Mouse (Mus musculus): ENCODE data around the gene Dhrs11. TPM values are rescaled to one million over a fixed set of nuclear protein-coding genes. Genes with fewer than 3 reads are reported as not detected.
"Not testable (repeated sequence)": the region's sequence is repeated elsewhere in the genome, so short reads cannot be mapped to it uniquely, and the experiment has no call there.

Gene Dhrs11
- polyA plus RNA-seq, 1 experiment from 2014 or later: 13.9 TPM

GRCm38 (mm10) chr11:84868786-84869259, 40.0 kb upstream of the Dhrs11 start:
- no peak for DNase-seq (ENCODE audit: low spot score)
- H3K4me1 ChIP-seq (ENCODE audit: control insufficient read depth, insufficient read depth, low read length): peaks cover 6% of the 10 kb centered on the region

GRCm38 (mm10) chr11:84867586-84867985, 38.8 kb upstream of the Dhrs11 start:
- Histone ChIP-seq H3K27ac (replicated peaks; ENCODE audit: low read depth, low read length) (no peak overlapping the region), H3K9ac (ENCODE audit: low read length) (no peak overlapping the region), H3K27me3 (ENCODE audit: control insufficient read depth, insufficient read depth, low read length) (no peaks in the 10 kb centered on the region), H3K9me3 (ENCODE audit: control insufficient read depth, low read length) (no peaks in the 10 kb centered on the region), H3K4me1 (ENCODE audit: control insufficient read depth, insufficient read depth, low read length) (peaks cover 6% of the 10 kb centered on the region), H3K4me2 (ENCODE audit: low read depth, severe bottlenecking) (0 out of 2 replicates have a peak overlapping the region, but pooled peaks have one; percentile 16), H3K36me3 (ENCODE audit: control insufficient read depth, insufficient read depth, low read length) (no peaks in the 10 kb centered on the region), H3K4me3 (ENCODE audit: low read depth, low read length) (no peak overlapping the region)
- 90% methylated on average over 2 of the region's 2 CpGs for WGBS
- ATAC-seq (ENCODE audit: insufficient number of reproducible peaks, low FRiP score, low TSS enrichment, low read depth) (no peak), DNase-seq (ENCODE audit: low spot score) (no peak)

More at GRCm38 (mm10) chr11:84868786-84869259, 40.0 kb upstream of the Dhrs11 start:
- H3K9me3 ChIP-seq (ENCODE audit: control insufficient read depth, low read length): no peaks in the 10 kb centered on the region
- H3K36me3 ChIP-seq (ENCODE audit: control insufficient read depth, insufficient read depth, low read length): no peaks in the 10 kb centered on the region
- ATAC-seq (ENCODE audit: insufficient number of reproducible peaks, low FRiP score, low TSS enrichment, low read depth): no peak
- peak overlapping the region; percentile 84 for H3K4me2 ChIP-seq (ENCODE audit: low read depth, severe bottlenecking)
- no peak overlapping the region for H3K27ac ChIP-seq (replicated peaks; ENCODE audit: low read depth, low read length)
- H3K27me3 ChIP-seq (ENCODE audit: control insufficient read depth, insufficient read depth, low read length): no peaks in the 10 kb centered on the region
- H3K9ac ChIP-seq (ENCODE audit: low read length): peak overlapping the region; percentile 89
- WGBS: 18% methylated on average over 7 of the region's 7 CpGs
- H3K4me3 ChIP-seq (ENCODE audit: low read depth, low read length): peak overlapping the region; percentile 88

GRCm38 (mm10) chr11:84865268-84865667, 36.5 kb upstream of the Dhrs11 start:
- 59% methylated on average over 2 of the region's 2 CpGs for WGBS
- ATAC-seq (ENCODE audit: insufficient number of reproducible peaks, low FRiP score, low TSS enrichment, low read depth): no peak
- no peak overlapping the region for H3K27ac ChIP-seq (replicated peaks; ENCODE audit: low read depth, low read length)
- no peaks in the 10 kb centered on the region for H3K9me3 ChIP-seq (ENCODE audit: control insufficient read depth, low read length)
- DNase-seq (ENCODE audit: low spot score): no peak
- no peak overlapping the region for H3K9ac ChIP-seq (ENCODE audit: low read length)
- no peak overlapping the region for H3K4me2 ChIP-seq (ENCODE audit: low read depth, severe bottlenecking)
- no peaks in the 10 kb centered on the region for H3K27me3 ChIP-seq (ENCODE audit: control insufficient read depth, insufficient read depth, low read length)
- no peak overlapping the region for H3K4me3 ChIP-seq (ENCODE audit: low read depth, low read length)
- peaks cover 6% of the 10 kb centered on the region for H3K4me1 ChIP-seq (ENCODE audit: control insufficient read depth, insufficient read depth, low read length)
- H3K36me3 ChIP-seq (ENCODE audit: control insufficient read depth, insufficient read depth, low read length): no peaks in the 10 kb centered on the region

- 94% methylated on average over 6 of the region's 6 CpGs for WGBS
- Histone ChIP-seq H3K36me3 (ENCODE audit: control insufficient read depth, insufficient read depth, low read length) (peaks cover 19% of the 10 kb centered on the region), H3K4me3 (ENCODE audit: low read depth, low read length) (no peak overlapping the region), H3K4me2 (ENCODE audit: low read depth, severe bottlenecking) (no peak overlapping the region), H3K9me3 (ENCODE audit: control insufficient read depth, low read length) (no peaks in the 10 kb centered on the region), H3K27ac (replicated peaks; ENCODE audit: low read depth, low read length) (no peak overlapping the region), H3K27me3 (ENCODE audit: control insufficient read depth, insufficient read depth, low read length) (no peaks in the 10 kb centered on the region), H3K4me1 (ENCODE audit: control insufficient read depth, insufficient read depth, low read length) (no peaks in the 10 kb centered on the region), H3K9ac (ENCODE audit: low read length) (no peak overlapping the region)
- ATAC-seq (ENCODE audit: insufficient number of reproducible peaks, low FRiP score, low TSS enrichment, low read depth) (no peak), DNase-seq (ENCODE audit: low spot score) (no peak)
These were observed 26.5 kb upstream of the Dhrs11 start for GRCm38 (mm10) chr11:84855285-84855684.

GRCm38 (mm10) chr11:84847475-84848090, 18.8 kb upstream of the Dhrs11 start:
- DNase-seq (ENCODE audit: low spot score) (no peak), ATAC-seq (ENCODE audit: insufficient number of reproducible peaks, low FRiP score, low TSS enrichment, low read depth) (no peak)
- WGBS: 88% methylated on average over 7 of the region's 7 CpGs
- H3K4me3 ChIP-seq (ENCODE audit: low read depth, low read length): no peak overlapping the region
- no peak overlapping the region for H3K9ac ChIP-seq (ENCODE audit: low read length)
- no peaks in the 10 kb centered on the region for H3K4me1 ChIP-seq (ENCODE audit: control insufficient read depth, insufficient read depth, low read length)
- peaks cover 4% of the 10 kb centered on the region; the same call in 1 of the 2 replicates for H3K36me3 ChIP-seq (ENCODE audit: control insufficient read depth, insufficient read depth, low read length)
- no peak overlapping the region for H3K4me2 ChIP-seq (ENCODE audit: low read depth, severe bottlenecking)
- H3K27ac ChIP-seq (replicated peaks; ENCODE audit: low read depth, low read length): no peak overlapping the region
- no peaks in the 10 kb centered on the region for H3K9me3 ChIP-seq (ENCODE audit: control insufficient read depth, low read length)
- no peaks in the 10 kb centered on the region for H3K27me3 ChIP-seq (ENCODE audit: control insufficient read depth, insufficient read depth, low read length)

GRCm38 (mm10) chr11:84846741-84847474, 18.1 kb upstream of the Dhrs11 start:
- Histone ChIP-seq H3K9me3 (ENCODE audit: control insufficient read depth, low read length) (no peaks in the 10 kb centered on the region), H3K36me3 (ENCODE audit: control insufficient read depth, insufficient read depth, low read length) (peaks cover 4% of the 10 kb centered on the region; the same call in 1 of the 2 replicates), H3K4me2 (ENCODE audit: low read depth, severe bottlenecking) (no peak overlapping the region), H3K9ac (ENCODE audit: low read length) (no peak overlapping the region), H3K4me1 (ENCODE audit: control insufficient read depth, insufficient read depth, low read length) (no peaks in the 10 kb centered on the region), H3K4me3 (ENCODE audit: low read depth, low read length) (no peak overlapping the region), H3K27ac (replicated peaks; ENCODE audit: low read depth, low read length) (no peak overlapping the region), H3K27me3 (ENCODE audit: control insufficient read depth, insufficient read depth, low read length) (no peaks in the 10 kb centered on the region)
- ATAC-seq (ENCODE audit: insufficient number of reproducible peaks, low FRiP score, low TSS enrichment, low read depth): no peak
- 95% methylated on average over 15 of the region's 15 CpGs for WGBS
- DNase-seq (ENCODE audit: low spot score): no peak

- Histone ChIP-seq H3K27me3 (ENCODE audit: control insufficient read depth, insufficient read depth, low read length) (no peaks in the 10 kb centered on the region), H3K4me3 (ENCODE audit: low read depth, low read length) (no peak overlapping the region), H3K4me1 (ENCODE audit: control insufficient read depth, insufficient read depth, low read length) (no peaks in the 10 kb centered on the region), H3K27ac (replicated peaks; ENCODE audit: low read depth, low read length) (no peak overlapping the region), H3K9ac (ENCODE audit: low read length) (no peak overlapping the region), H3K9me3 (ENCODE audit: control insufficient read depth, low read length) (no peaks in the 10 kb centered on the region), H3K36me3 (ENCODE audit: control insufficient read depth, insufficient read depth, low read length) (peaks cover 10% of the 10 kb centered on the region), H3K4me2 (ENCODE audit: low read depth, severe bottlenecking) (no peak overlapping the region)
- no peak for DNase-seq (ENCODE audit: low spot score)
- WGBS: 92% methylated on average over 2 of the region's 2 CpGs
- no peak for ATAC-seq (ENCODE audit: insufficient number of reproducible peaks, low FRiP score, low TSS enrichment, low read depth)
These were observed 10.5 kb upstream of the Dhrs11 start for GRCm38 (mm10) chr11:84839330-84839729.

- H3K4me1 ChIP-seq (ENCODE audit: control insufficient read depth, insufficient read depth, low read length); H3K9me3 ChIP-seq (ENCODE audit: control insufficient read depth, low read length); H3K9ac ChIP-seq (ENCODE audit: low read length); DNase-seq (ENCODE audit: low spot score); ATAC-seq (ENCODE audit: insufficient number of reproducible peaks, low FRiP score, low TSS enrichment, low read depth); H3K27ac ChIP-seq (replicated peaks; ENCODE audit: low read depth, low read length); H3K27me3 ChIP-seq (ENCODE audit: control insufficient read depth, insufficient read depth, low read length): not testable (repeated sequence)
- Histone ChIP-seq H3K36me3 (ENCODE audit: control insufficient read depth, insufficient read depth, low read length) (peaks cover 11% of the 10 kb centered on the region; the same call in 1 of the 2 replicates), H3K4me2 (ENCODE audit: low read depth, severe bottlenecking) (peak overlapping the region; percentile 92; the same call in 1 of the 2 replicates), H3K4me3 (ENCODE audit: low read depth, low read length) (peak overlapping the region; percentile 65)
- WGBS: 82% methylated on average over 11 of the region's 11 CpGs
These were observed 701 bp upstream of the Dhrs11 start for GRCm38 (mm10) chr11:84829495-84829894.
